Mouse (Mus musculus) megakaryocyte-erythroid progenitor cell, adult 5-6 weeks (primary cell): Measurements from ENCODE around the gene Hmgn2. TPM values are rescaled to one million over a fixed set of nuclear protein-coding genes. Genes with fewer than 3 reads are reported as not detected.
"Not testable (repeated sequence)": the region's sequence is repeated elsewhere in the genome, so short reads cannot be mapped to it uniquely, and the experiment has no call there.

Experiments used
- ATAC-seq: replicated peaks from 2 replicates; pipeline ENCODE4 v1.8.0; 2016; ENCODE audit warnings: mild to moderate bottlenecking, inconsistent platforms; ENCODE audit not compliant: severe bottlenecking, poor library complexity, low FRiP score, low TSS enrichment
- total RNA-seq, 2 experiments: library from RNA; stranded (forward) in 1 of 2; stranded (reverse) in 1 of 2; fragments of 200-1000, 215-1000 nt in 1 of 2; fragments of >200 nt in 1 of 2; fragmentation: Nextera tagmentation in 1 of 2; gene quantifications; 2 replicates each; pipeline ENCODE4 v1.2.3; 2014 to 2017

Gene Hmgn2
- total RNA-seq, 2 experiments from 2014 or later: 268 to 542 TPM

DNA sequence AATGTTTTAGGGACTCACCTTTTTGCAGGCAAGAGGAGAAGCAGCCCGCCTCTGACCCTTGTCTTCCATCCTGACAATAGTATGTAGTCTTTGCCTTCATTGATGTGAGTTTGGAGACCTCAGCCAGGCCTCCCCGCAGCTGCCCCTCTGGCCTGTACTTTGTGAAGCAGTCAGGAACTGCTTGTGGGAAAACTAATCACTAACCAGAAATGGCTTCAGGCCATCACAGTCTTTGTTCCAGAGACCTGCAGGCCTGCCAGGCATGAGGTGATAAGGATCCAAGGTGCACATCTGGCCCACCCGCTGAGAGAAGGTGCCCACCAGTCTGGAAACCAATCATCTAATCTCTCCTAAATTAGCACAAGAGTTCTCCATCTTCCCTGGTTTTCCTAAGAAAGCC is 36.7 kb downstream of the Hmgn2 start:
- ATAC-seq: no peak

DNA sequence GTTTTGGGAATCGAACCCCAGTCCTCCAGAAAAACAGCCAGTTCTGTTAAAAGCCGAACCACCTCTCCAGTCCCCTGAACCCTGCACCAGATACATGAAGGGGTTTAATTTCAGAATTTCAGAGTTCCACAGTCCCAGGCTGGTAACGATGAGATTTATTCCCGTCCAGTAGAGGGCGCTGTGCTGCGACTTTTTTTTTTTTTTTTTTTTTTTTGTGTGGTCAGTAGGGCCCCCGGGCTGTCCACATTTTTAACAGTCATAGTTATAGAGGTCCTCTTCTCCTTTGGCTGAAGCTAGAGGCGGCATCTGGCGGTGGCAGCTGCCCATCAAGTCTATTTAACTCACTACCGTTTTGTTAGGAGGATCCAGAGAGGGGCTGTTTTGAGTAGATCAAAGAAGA is 37.1 kb downstream of the Hmgn2 start:
- ATAC-seq: peak; percentile 42; the same call in 1 of the 2 replicates

GRCm38 (mm10) chr4:133929278-133929670 is 39.2 kb downstream of the Hmgn2 start:
- ATAC-seq: peak; percentile 52; the same call in 1 of the 2 replicates

DNA sequence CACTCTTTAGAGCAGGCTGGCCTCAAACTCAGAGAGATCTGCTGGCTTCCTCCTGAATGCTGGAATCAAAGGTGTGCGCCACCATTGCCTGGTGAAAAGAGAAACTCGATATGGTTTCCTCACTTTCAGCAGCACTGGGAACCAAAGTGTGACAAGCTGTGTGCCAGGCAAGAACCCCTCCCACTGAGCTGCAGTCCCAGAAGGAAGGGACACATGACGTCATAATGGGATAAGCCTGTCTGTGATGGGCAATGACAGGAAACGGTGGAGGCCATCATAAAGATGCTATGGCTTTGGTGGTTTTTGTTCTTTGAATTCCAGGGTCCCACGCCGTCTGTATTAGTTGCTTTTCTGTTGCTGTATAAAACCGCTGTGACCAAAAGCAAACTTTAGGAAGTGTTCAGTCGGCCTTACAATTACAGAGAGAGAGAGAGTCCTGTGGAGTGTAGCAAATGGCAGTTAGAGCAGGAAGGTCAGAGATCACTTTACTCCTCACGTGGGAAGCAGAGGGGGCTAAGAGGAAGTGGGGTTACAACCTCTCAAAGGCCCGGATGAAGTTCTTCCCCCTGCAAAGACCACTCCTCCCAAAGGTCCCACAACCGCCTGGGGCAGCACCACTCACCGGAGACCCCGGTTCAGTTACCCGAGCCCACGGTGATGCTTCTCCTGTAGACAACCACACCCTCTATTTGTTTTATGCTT is 39.7 kb downstream of the Hmgn2 start:
- no peak; the same call in 1 of the 2 replicates for ATAC-seq

- ATAC-seq: no peak
Observed at GRCm38 (mm10) chr4:133925204-133925603, 43.2 kb downstream of the Hmgn2 start.

- no peak for ATAC-seq
Observed at GRCm38 (mm10) chr4:133923743-133924142, 44.7 kb downstream of the Hmgn2 start.

- not testable (repeated sequence) for ATAC-seq
Observed at GRCm38 (mm10) chr4:133918093-133918825, 50.2 kb downstream of the Hmgn2 start.

Other genes starting within 250 kb of the Hmgn2 start
- 127 and 136 TPM in 2 replicates for gene Arid1a, start 211.9 kb downstream of the Hmgn2 start, total RNA-seq (2014; fragmentation: Nextera tagmentation)
- gene Arid1a, start 211.9 kb downstream of the Hmgn2 start, total RNA-seq (2017): 28.2 and 29.6 TPM in 2 replicates
- 37.3 and 46.2 TPM in 2 replicates for gene Rps6ka1, start 80.9 kb downstream of the Hmgn2 start, total RNA-seq (2014; fragmentation: Nextera tagmentation)
- 16.3 and 36.1 TPM in 2 replicates for gene Rps6ka1, start 80.9 kb downstream of the Hmgn2 start, total RNA-seq (2017)
- 27.0 and 34.0 TPM in 2 replicates for gene Dhdds, start 32.3 kb upstream of the Hmgn2 start, total RNA-seq (2014; fragmentation: Nextera tagmentation)
- gene Dhdds, start 32.3 kb upstream of the Hmgn2 start, total RNA-seq (2017): 10.6 and 26.2 TPM in 2 replicates
- not detected in 2 replicates for gene Lin28a, start 50.2 kb upstream of the Hmgn2 start, total RNA-seq (2014; fragmentation: Nextera tagmentation)
- 0.23 TPM in 1 of 2 replicates, not detected in the other for gene Lin28a, start 50.2 kb upstream of the Hmgn2 start, total RNA-seq (2017)
- not detected in 2 replicates for gene Zfp683, start 85.2 kb upstream of the Hmgn2 start, total RNA-seq (2014; fragmentation: Nextera tagmentation)
- not detected in 2 replicates for gene Zfp683, start 85.2 kb upstream of the Hmgn2 start, total RNA-seq (2017)
- gene Crybg2, start 92.2 kb upstream of the Hmgn2 start, total RNA-seq (2014; fragmentation: Nextera tagmentation): 0.55 TPM in 1 of 2 replicates, not detected in the other
- gene Crybg2, start 92.2 kb upstream of the Hmgn2 start, total RNA-seq (2017): 0.09 TPM in 1 of 2 replicates, not detected in the other
- 34.9 and 43.4 TPM in 2 replicates for gene Cd52, start 126.4 kb upstream of the Hmgn2 start, total RNA-seq (2014; fragmentation: Nextera tagmentation)
- 36.8 and 45.6 TPM in 2 replicates for gene Cd52, start 126.4 kb upstream of the Hmgn2 start, total RNA-seq (2017)
- gene Ubxn11, start 133.9 kb upstream of the Hmgn2 start, total RNA-seq (2014; fragmentation: Nextera tagmentation): 17.9 and 21.8 TPM in 2 replicates
- 5.2 and 7.7 TPM in 2 replicates for gene Ubxn11, start 133.9 kb upstream of the Hmgn2 start, total RNA-seq (2017)
- gene Sh3bgrl3, start 160.1 kb upstream of the Hmgn2 start, total RNA-seq (2014; fragmentation: Nextera tagmentation): 87.3 and 101 TPM in 2 replicates
- 34.2 and 55.1 TPM in 2 replicates for gene Sh3bgrl3, start 160.1 kb upstream of the Hmgn2 start, total RNA-seq (2017)
- 30.7 and 51.5 TPM in 2 replicates for gene Cep85, start 218.5 kb upstream of the Hmgn2 start, total RNA-seq (2014; fragmentation: Nextera tagmentation)
- 31.5 and 34.9 TPM in 2 replicates for gene Cep85, start 218.5 kb upstream of the Hmgn2 start, total RNA-seq (2017)
- gene Gm7534, start 234.4 kb upstream of the Hmgn2 start, total RNA-seq (2014; fragmentation: Nextera tagmentation): not detected in 2 replicates
- gene Gm7534, start 234.4 kb upstream of the Hmgn2 start, total RNA-seq (2017): not detected in 2 replicates